Mouse (Mus musculus) kidney, adult 9 months (tissue): ENCODE data around the gene Efemp1.

Experiments used
- DNase-seq: peaks from one replicate; pipeline ENCODE4 v3.0.0; 2022

Efemp1 gene

DNA sequence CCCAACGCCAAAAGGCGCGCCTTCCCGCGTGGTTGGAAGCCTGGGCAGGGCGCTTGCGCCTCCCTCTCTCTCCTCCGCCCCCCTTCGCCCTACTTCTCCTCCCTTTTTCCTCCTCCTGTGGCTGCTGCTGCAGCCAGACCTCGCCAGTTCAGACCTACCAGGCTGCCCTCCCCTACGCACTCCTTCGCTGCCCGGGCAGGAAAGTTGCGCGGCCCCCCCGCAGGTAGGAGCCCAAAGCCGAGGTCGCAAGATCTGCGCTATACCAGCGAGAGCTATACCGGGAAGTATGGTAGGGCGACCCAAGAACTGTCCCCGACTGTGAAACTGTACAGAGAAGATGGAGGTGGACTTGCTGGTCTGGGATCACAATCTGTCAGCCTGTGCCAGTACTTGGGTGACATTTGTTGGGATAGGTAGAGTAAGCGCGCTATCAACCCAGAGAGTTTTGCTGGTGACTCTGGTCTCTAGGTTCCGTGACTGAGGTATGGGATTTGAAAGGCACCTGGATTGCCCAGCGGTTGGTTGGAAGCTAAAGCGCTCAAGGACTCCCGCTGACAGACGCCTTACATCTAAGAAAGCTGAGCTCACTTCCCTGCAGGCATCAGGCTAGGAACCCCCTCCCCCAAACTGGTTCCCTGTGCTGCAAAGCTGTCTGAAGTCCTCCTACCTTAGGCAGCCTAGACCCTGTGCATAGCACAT is at the start of gene Efemp1:
Efemp1 (plus strand) TSS at position 103 of the 699 bp plus-strand sequence.
- peak; percentile 55 for DNase-seq

DNA sequence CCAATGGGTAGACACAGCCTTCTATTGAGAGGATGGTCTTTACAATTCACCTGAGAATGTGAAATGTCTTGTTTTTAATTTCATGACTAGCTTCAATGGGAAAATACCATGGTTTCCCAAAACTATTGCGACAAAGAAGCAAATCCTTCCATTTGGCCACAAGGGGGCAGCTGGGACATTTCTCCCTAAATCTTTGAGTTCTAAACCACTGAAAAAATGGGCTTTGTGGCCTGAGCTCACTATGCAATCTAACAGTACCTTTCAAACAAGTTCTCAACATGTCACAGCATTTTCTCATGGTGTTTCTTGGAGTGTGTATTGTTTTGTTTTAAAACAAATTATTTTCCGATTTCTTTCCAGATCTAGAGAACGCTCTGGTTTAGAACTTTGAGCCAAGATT is 44.3 kb upstream of the Efemp1 start:
- DNase-seq = peak; percentile 38

DNA sequence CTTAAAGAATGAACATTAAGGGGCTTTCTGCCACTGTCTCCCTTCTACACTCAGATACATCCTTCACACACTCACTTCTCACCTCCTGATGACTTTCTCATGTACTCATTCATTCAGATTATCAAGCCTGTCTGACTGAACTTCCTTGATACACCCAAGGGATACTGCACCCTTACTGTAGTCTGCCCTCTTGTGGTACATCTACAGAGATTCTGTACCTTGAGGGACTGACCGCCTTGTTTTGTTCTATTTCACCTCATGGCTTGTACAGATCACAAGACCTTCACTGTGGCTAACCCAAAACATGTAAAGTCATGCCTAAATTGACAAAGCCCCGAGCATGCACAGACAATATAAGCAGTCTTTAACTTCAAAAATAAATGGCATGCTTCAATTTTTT is 41.1 kb upstream of the Efemp1 start:
- peak; percentile 39 for DNase-seq

DNA sequence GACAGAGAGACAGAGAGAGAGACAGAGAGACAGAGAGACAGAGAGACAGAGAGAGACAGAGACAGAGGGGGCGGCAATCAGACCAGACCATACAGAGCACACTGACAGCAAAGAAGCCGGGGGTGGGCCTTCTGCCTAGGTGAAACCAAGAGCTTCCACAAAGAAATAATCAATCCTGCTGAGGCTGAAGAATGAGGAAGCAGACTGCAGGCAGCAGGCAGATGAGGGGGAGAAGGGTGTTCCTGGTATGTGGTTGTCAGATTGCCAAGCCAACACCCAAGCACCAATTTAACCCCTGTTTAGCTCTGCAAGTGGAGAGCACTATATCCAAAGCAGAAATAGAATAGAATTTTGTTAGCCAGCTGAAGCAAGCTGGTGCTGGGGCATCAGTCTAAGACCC is 40.4 kb upstream of the Efemp1 start:
- peak; percentile 18 for DNase-seq

DNA sequence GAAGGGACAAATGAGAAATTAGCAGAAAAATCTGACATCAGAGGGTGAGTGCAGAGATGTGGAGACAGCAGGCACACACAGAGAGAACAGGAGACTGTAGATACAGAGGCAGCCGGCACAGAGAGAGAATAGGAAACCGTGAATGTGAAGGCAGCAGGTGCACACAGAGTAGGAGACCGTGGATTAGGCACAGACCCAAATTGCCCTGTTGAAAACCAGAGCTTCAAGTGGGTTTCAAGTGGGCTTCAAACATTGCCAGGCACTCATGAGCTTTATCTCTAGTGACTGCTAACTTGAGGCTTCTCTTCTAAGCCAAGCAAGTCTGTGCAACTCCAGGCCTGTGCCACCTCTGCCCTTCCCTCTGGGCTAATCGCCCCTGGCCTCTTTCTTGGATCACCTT is 35.6 kb upstream of the Efemp1 start:
- DNase-seq = no peak

DNA sequence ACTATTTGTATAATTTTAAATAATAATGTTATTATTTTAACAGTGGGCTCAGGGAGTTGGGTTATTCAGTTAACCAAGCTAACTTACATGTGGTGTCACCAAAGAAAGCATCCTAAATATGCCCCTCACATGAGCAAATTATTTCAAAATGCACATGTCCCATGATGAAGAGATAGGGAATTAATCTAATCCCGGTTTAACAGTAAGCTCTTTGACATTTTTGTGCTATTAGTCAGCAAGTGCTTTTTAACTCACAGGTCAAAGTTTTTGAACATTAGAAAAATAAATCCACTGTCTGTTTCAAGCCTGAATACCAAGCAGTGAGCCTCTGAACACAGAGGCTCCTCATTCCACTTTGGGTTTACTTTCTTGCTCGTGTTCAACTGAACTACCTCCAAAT is 26.1 kb upstream of the Efemp1 start:
- no peak for DNase-seq

DNA sequence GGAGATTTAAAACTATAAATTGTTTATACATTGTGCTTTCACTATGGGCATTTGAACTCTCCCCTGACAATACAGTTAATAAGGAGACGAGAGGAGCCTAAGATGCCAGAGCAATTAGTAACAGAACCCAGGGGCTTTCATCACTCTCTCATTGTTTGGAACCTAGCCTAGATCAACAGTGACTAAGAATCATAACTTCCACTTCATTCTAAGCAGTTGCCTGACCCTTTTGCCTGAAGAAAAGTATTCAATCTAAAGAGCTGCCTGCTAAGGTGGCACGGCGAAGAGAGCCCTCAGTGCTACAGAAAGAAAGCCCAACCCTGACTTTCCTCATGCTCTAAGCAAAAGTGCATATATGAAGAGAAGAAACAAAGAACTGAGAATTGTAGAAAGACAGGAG is 19.2 kb upstream of the Efemp1 start:
- no peak for DNase-seq

DNA sequence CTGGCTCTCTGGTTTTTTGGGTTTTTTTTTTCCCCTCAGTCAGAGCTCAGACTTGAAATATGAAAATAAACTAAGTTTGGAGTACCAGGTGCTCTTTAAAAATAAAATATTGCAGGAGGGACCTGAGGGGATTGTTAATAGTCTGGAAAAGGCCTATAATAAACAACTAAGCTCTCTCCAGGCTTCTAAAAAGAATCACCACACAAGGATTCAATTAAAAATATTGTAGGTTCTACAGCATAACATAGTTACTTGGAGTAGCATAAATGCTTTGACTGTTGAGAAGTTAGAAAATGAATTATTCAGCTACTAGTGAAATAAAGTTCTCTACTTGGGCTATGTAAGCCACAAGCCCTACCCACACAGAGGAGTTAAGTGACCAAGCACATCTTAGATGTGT is 17.9 kb upstream of the Efemp1 start:
- no peak for DNase-seq

DNA sequence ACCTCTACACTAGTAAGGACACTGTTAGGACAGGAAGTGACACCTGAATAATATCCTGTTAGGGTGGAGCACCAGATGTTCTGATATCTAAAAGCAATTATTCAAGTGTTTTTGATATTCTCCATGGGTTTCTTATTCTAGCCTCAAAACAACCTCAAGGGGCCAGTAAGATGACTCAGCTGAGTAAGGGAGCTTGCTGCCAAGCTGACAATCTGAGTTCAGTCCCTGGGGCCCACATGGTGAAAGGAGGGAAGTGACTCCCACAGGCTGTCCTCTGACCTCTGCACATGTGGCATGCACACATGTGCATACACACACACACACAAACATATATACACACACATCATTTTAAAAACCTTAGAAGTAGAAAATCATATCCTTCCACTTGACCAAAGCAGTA is 3.2 kb upstream of the Efemp1 start:
- DNase-seq = no peak

DNA sequence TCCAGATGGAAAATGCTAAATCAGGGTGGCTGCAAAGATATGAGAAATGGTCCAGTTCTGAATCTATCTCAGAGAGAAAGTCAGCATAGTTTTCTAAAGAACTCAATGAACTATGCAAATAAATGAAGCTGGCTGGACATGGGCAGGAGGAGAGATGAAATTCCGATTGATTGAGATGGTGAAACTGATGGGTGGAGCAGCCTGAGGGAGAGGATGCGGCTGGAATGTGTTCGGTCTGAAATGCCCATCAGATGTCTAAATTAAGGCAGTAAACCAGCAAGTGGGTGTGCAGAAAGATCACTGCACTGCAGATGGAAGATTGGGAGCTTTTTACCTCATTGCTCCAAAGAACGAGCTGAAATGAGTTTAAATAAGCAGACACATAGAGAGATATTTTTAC is 1.4 kb upstream of the Efemp1 start:
- no peak for DNase-seq

DNA sequence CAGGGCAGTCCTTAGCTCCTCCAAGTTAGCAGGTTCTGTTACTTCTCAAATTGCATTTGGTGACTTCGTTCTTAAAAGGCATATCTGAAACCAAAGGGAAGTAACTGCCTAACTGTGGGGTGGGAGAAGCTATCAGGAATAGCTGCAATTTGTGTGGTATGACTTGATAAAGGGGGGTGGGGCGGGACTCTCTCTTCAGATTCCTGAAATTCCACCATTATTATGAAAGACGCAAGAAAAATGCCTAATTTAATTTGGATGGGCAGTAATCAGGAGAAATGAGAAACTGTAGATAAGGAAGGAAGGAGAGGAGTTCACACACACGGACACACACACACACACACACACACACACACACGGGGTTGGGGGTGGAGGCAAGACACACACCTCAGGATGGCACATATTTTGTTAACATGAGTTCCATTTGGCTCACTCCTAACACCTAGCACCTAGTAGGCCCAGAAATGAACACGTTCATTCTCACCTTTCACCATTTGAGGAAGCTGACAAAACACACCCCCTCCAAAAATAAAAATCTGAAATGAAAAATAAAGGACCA is 564 bp upstream of the Efemp1 start:
- DNase-seq = no peak

DNA sequence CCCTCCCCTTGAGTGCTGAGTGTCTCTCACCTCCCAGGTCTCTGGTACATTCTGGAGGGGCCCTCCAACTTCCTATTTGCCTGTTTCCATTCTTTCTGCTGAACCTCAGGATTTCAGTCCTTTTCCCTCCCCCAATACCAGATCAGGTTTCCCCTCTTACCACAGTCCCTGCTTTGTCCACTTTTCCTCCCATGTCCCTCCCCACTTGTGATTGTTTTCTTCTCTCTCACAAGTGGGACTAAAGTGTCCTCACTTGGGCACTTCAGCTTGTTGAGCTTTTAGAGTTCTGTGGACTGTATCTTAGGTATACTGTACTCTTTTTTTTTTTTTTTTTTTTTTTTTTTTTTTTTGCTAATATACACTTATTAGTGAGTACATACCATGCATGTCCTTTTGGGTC is 6.1 kb downstream of the Efemp1 start:
- no peak for DNase-seq

DNA sequence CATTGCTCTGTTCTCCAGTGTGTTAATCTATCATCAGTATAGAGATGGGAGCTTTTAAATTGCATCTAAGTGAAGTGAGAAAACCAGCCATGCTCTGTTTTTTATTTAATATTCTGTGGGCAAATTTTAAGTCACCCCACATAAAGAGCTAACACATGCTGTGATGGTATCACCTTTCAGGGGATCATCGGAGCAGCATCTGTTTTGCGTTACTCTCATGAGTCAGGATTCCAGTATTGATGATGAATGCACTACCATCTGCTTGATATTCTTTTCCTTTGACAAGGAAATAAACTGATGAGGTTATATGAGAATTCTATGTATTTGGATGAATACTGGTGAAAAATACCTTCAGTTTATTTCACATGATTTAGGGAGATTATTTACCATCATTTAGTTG is 16.1 kb downstream of the Efemp1 start:
- no peak for DNase-seq

DNA sequence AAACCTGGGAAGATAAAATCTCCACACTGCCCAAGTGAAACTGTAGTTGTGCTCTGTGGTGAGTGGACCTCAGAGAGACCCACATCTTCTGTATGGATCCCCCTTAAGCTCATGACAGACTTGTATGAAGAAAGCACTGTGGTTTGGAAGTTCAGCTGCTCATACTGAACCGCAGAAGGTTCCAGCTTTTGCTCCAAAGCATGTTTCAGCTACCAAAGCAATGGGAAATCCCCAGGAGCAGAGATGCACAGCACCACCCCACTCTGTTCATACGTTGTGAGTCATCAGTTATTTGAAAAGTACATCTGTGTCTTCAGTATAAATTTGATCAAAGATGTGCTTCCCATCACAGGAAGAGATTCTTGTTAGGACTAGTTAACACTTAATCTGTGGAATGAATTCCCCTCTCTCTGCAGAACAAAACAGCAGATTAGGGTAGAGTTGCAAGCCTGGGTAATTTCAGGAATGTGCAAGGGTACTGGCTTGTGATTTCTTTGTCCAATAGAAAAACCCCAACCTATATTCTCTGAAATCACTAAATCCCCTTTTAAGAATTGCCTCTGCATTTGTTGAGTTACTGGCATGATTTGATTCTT is 28.5 kb downstream of the Efemp1 start:
- no peak for DNase-seq

DNA sequence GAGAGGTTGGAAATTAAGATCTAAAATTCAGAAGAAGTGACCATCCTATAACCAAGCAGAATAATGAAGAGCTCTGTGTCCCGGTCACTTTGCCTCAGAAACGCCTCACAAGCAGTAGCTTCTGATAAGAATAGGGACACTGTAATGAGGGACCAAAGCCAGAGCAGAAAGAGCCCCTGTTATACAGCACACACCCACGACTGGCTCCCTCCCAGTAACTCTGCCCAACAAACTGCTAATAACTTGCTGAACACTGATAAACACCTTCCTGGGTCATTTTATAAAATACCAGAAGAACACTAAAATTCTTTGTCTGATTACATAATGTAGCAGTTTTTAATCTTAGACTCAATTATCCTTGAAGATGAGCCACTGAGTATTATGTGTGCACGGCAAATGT is 30.1 kb downstream of the Efemp1 start:
- no peak for DNase-seq

DNA sequence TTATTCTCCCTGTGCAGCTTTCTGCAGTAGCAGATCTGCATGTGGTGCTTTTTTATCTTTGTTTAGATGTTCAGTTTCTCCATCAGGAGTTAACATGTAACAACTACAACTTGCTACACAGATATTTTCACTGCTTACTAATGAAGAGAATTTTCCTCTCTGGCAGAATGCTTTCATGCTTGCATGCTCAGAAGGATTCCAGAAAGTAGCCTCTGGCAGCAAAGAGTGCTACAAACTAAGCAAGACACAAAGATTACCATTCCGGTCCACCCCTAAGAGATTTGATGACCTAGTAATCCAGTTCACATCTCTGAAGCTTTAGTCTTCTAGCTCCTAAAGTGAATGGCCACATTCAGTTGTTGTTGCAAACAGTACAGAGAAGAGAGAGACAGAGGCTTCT is 36.5 kb downstream of the Efemp1 start:
- no peak for DNase-seq

DNA sequence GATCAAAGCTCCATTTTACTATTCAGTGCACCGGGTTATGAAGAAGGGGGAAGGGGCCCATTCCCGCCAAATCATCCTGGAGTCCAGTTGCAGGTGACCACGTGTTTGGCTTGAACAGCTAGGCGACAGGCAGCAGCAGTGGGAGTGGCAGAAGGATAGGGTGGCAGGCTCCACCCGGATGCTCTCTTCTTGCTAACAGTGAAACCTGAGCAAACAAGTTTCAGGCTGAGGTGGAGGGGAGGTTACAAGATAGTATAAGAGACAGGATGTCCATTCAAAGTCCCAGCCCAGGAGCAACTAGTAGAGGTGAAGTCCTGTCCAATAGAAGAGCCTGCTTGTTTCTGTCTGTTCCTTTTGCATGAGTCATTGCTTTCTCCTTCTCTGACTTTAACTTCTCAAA is 38.5 kb downstream of the Efemp1 start:
- DNase-seq = no peak

DNA sequence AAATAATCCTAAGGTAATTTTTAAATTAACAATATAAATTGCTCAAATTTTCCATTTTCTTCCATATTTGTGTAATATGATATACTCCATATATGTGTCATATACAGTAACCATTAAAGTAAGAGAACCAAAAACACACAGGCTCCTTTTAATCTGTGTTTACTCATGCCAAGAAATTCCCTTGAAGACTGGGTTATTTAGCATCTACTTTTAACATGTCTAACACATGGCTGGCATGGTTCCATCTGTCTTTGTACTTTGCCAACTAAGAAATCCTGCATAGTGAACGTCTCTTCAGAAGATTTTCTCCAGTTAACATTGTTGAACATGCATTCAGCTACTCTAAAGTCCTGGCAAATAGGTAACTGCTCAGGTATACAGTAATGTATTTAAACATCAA is 46.4 kb downstream of the Efemp1 start:
- DNase-seq = no peak

DNA sequence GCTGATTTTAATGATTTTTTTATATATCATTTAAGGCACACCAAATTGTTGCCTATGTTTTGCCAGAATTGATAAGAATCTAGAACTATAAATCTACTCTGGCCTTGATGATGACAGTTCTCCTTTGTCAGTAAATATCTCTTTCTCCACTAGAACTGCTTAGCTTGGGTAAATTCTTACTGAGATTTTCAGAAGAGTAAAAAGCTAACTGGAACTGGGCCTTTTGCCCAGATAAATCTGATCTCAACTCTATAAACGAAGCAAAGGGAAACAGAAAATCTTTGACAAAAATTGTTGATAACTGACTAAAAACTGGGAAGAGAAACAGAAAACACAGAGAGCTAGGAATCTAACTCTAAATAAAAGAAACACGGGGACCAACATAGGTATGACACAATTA is 51.6 kb downstream of the Efemp1 start:
- DNase-seq = no peak

DNA sequence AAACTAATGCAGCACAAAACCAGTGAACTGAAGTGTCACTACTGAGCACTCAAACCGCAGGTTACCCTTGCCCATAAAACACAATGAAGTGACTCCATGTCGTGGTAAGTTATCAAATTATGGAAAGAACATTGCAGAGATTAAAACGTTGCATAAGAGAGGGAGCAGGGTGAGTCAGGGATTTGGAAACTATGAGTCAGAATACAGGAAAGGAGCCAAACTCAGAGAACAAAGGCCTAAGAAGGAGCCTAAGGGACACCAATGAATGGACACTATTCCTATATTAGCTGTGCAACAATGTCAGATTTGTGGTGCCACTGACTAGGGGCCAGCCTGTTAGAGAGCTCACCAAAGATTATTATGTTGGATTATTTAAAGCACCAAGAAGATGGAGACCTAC is 53.3 kb downstream of the Efemp1 start:
- DNase-seq = no peak

DNA sequence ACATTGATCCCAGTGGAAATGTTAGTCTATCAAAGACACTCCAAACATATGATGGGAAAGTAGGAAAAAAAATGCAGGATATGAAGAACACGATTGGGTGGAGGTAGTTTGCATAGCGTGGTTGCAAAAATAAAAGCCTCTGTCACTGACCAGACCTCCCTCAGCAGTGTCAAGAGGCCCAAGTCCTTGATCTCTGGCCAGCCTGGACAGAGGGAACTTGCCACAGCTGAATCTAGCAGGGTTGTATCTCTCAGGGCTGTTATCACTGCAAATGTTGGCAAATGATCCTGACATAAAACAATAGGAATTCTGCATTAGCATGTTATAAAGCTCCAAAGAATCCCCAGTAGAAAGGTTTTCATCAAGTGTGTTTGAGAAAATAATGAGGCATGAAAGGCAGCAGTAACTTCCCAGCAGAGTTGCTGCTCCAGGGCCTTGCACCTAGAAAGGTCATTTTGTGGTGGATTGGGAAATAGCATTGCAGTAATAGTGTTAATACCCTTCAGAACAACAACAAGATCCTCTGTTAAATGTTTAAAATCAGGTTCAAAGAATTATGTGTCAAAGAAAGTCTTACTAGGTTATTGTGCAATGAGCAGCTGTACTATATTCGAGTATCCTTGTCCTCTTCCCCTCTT is 56.0 kb downstream of the Efemp1 start:
- peak; percentile 23 for DNase-seq

DNA sequence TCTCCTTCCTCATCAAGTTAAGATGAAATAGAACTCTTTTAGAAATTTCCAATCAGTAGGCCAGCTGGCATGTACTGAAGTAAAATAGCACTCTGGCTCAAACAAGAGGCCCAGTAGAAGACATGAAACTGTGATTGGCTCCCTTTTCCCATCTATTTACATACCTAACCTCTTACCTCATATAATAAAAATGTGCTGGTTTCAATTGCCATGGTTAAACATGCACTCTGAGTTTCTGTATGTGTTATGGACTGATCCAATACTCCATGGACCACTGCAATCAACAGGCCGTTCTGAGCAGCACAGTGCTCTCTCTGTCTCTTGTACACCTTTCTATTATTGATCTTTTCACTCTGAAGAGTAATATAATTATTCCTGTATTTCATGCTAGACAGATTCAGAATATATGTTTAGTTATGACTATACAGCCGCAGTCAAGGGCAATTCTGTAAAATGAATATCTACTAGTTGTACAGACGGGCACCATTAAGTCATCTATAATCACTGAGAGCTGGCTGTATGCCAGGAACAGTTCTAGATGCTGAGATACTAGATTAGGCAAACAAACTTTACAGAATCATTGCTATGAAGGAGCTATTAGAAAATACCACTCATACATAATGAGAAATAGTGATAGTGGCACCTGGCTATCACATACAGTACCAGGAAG is 59.6 kb downstream of the Efemp1 start:
- no peak for DNase-seq

DNA sequence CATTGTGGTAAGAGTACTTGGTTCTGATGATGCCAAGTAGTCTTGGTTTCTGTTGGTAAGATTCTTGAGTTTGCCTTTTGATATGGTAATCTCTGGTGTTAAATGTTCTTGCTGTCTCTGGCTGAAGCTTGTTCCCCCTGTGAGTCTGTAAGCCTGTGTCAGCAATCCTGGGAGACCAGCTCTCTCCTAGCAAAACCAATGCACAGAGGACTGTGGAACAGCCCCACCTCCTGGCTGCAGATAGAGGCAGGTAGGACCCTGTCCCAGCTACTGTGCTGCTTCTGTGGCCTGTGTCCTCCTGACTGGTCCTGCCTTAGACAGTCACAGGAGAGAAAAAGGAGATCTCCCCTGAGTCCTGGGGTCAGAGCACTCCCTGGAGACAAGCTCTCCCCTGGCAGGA is 81.4 kb downstream of the Efemp1 start:
- no peak for DNase-seq

DNA sequence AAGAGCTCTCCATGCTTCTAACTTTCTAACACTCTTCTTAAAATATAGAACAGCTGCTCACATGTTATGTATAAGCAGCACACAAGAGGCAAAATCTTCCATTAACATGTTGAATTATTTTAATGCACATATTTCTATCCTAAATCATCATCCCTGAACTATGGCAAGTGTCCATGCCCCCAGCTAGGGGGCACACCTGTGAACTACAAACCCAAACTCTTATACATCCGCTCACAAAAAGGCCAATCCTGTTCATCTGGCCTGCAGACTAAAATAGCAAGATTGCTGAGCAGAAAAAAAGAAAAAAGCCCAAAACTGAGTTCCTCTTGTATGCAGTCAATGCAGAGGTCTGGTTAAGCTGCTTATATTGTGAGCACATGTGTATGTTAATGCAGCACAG is 86.6 kb downstream of the Efemp1 start:
- DNase-seq = no peak
